Mouse (Mus musculus): Measurements from ENCODE around the gene Gfer. TPM values are rescaled to one million over a fixed set of nuclear protein-coding genes. Genes with fewer than 3 reads are reported as not detected.

Gfer gene
- polyA plus RNA-seq, 1 experiment from 2014 or later, result 48.5 TPM

GRCm38 (mm10) chr17:24647493-24647892 lies 48.5 kb downstream of the Gfer start:
- H3K4me2 ChIP-seq (ENCODE audit: low read depth, low read length), result 0 out of 2 replicates have a peak overlapping the region, but pooled peaks have one; percentile 14
- H3K27me3 ChIP-seq (replicated peaks; ENCODE audit: control insufficient read depth, insufficient read depth, low read length), result no peaks in the 10 kb centered on the region
- H3K36me3 ChIP-seq (ENCODE audit: control insufficient read depth, insufficient read depth, low read length), result no peaks in the 10 kb centered on the region
- 86% methylated on average over 11 of the region's 11 CpGs for WGBS
- 0 out of 2 replicates have a peak overlapping the region, but pooled peaks have one; percentile 42 for H3K9ac ChIP-seq (ENCODE audit: low read depth, low read length)
- peaks cover 45% of the 10 kb centered on the region for H3K4me1 ChIP-seq (ENCODE audit: control insufficient read depth, insufficient read depth, low read length)
- no peak overlapping the region for H3K4me3 ChIP-seq (ENCODE audit: low read length)
- no peak for ATAC-seq
- H3K9me3 ChIP-seq (ENCODE audit: control insufficient read depth, low read length), result no peaks in the 10 kb centered on the region
- H3K27ac ChIP-seq (ENCODE audit: low read length), result no peak overlapping the region

GRCm38 (mm10) chr17:24646381-24646780 lies 49.6 kb downstream of the Gfer start:
- Histone ChIP-seq H3K4me2 (ENCODE audit: low read depth, low read length) (no peak overlapping the region), H3K4me1 (ENCODE audit: control insufficient read depth, insufficient read depth, low read length) (peaks cover 45% of the 10 kb centered on the region), H3K27me3 (replicated peaks; ENCODE audit: control insufficient read depth, insufficient read depth, low read length) (no peaks in the 10 kb centered on the region), H3K36me3 (ENCODE audit: control insufficient read depth, insufficient read depth, low read length) (no peaks in the 10 kb centered on the region), H3K9ac (ENCODE audit: low read depth, low read length) (peak overlapping the region; percentile 33; the same call in 1 of the 2 replicates), H3K4me3 (ENCODE audit: low read length) (no peak overlapping the region), H3K27ac (ENCODE audit: low read length) (peak overlapping the region; percentile 54), H3K9me3 (ENCODE audit: control insufficient read depth, low read length) (no peaks in the 10 kb centered on the region)
- WGBS, result 85% methylated on average over 4 of the region's 4 CpGs
- ATAC-seq, result no peak

DNA sequence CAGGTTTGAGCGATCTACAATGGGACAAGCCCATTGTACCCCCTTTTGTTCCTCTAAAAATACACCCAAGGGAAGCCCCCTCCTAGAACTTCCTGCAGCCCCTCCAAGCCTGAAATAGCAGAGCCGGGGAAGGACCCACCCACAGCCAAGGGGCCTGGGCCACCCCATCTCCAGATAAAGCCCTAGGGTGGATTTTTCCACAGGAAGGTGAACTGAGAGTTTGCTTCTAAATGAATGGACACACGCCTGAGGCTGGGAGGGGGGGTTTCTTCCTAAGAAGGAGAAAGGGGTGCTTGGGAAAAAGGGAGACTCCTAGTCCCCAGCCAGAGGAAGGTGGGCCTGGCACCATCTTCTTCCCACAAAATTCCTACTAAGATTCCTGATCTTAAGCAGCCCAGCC lies 50.0 kb downstream of the Gfer start:
- no peaks in the 10 kb centered on the region for H3K36me3 ChIP-seq (ENCODE audit: control insufficient read depth, insufficient read depth, low read length)
- no peaks in the 10 kb centered on the region for H3K9me3 ChIP-seq (ENCODE audit: control insufficient read depth, low read length)
- ATAC-seq, result no peak
- WGBS, result 79% methylated on average over 3 of the region's 3 CpGs
- no peak overlapping the region for H3K4me3 ChIP-seq (ENCODE audit: low read length)
- H3K4me2 ChIP-seq (ENCODE audit: low read depth, low read length), result no peak overlapping the region
- no peaks in the 10 kb centered on the region for H3K27me3 ChIP-seq (replicated peaks; ENCODE audit: control insufficient read depth, insufficient read depth, low read length)
- H3K27ac ChIP-seq (ENCODE audit: low read length), result peak overlapping the region; percentile 63
- H3K4me1 ChIP-seq (ENCODE audit: control insufficient read depth, insufficient read depth, low read length), result peaks cover 45% of the 10 kb centered on the region
- H3K9ac ChIP-seq (ENCODE audit: low read depth, low read length), result peak overlapping the region; percentile 33; the same call in 1 of the 2 replicates

DNA sequence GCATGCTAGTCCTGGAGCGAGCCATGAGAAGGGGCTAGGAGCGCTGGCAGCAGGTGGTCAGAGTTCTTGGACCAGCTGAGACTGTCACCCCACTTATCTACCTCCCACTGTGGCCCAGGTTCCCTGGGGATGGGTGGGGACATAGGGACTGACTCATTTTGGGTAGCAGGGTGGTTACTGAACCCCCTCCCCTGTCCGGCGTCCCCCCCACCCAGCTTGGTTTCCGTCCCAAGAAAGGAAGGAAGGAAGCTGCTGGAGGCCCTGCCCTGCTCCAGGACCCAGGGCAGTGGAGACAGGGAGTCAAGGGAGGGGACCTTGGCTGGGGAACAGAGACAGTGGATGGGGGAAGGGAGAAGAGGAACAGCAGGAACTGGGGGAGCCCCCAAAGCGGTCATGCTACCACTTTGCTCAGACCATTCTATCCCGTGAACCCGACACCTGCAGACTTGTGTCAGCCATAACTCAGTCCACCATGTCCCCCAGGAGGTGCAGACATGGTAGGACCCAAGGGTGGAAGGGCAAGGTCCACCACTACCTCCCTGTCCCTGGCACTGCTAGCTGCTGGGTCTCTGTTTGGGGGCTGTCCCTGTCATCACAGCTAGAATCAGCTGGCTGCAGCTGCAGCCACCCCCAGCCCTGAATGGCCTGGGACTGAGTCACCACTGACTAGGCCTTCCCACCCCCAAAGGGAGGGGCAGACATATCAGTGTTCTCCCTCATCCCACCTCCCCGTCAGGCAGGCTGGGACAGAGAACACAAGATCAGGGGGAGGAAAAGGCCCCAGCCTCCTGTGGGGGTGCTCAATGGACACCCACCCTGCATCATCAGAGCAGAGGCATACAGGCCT lies 50.9 kb downstream of the Gfer start:
- no peak overlapping the region for H3K4me3 ChIP-seq (ENCODE audit: low read length)
- H3K9me3 ChIP-seq (ENCODE audit: control insufficient read depth, low read length), result no peaks in the 10 kb centered on the region
- peak overlapping the region; percentile 29 for H3K4me2 ChIP-seq (ENCODE audit: low read depth, low read length)
- ATAC-seq, result peak; percentile 12; the same call in 1 of the 2 replicates
- no peaks in the 10 kb centered on the region for H3K36me3 ChIP-seq (ENCODE audit: control insufficient read depth, insufficient read depth, low read length)
- H3K27me3 ChIP-seq (replicated peaks; ENCODE audit: control insufficient read depth, insufficient read depth, low read length), result no peaks in the 10 kb centered on the region
- peaks cover 40% of the 10 kb centered on the region for H3K4me1 ChIP-seq (ENCODE audit: control insufficient read depth, insufficient read depth, low read length)
- peak overlapping the region; percentile 79 for H3K27ac ChIP-seq (ENCODE audit: low read length)
- H3K9ac ChIP-seq (ENCODE audit: low read depth, low read length), result peak overlapping the region; percentile 43
- WGBS, result 74% methylated on average over 9 of the region's 9 CpGs

GRCm38 (mm10) chr17:24644030-24644715 lies 51.8 kb downstream of the Gfer start:
- Histone ChIP-seq H3K27me3 (replicated peaks; ENCODE audit: control insufficient read depth, insufficient read depth, low read length) (no peaks in the 10 kb centered on the region), H3K9me3 (ENCODE audit: control insufficient read depth, low read length) (no peaks in the 10 kb centered on the region), H3K36me3 (ENCODE audit: control insufficient read depth, insufficient read depth, low read length) (no peaks in the 10 kb centered on the region), H3K27ac (ENCODE audit: low read length) (peak overlapping the region; percentile 79), H3K4me2 (ENCODE audit: low read depth, low read length) (peak overlapping the region; percentile 29), H3K4me3 (ENCODE audit: low read length) (no peak overlapping the region), H3K4me1 (ENCODE audit: control insufficient read depth, insufficient read depth, low read length) (peaks cover 42% of the 10 kb centered on the region), H3K9ac (ENCODE audit: low read depth, low read length) (peak overlapping the region; percentile 43; the same call in 1 of the 2 replicates)
- 33% methylated on average over 7 of the region's 7 CpGs for WGBS
- ATAC-seq, result peak; percentile 37; the same call in 1 of the 2 replicates

Other genes starting within 250 kb of the Gfer start
- 26.1 and 27.1 TPM in 2 replicates for gene E4f1, start 225.8 kb downstream of the Gfer start, polyA plus RNA-seq (2015; fragmentation: Nextera tagmentation; extraction: Ambion mirVana)
- 83.8 and 87.1 TPM in 2 replicates for gene Pgp, start 225.8 kb downstream of the Gfer start, polyA plus RNA-seq (2015; fragmentation: Nextera tagmentation; extraction: Ambion mirVana)
- 0.34 and 0.40 TPM in 2 replicates for gene Bricd5, start 222.3 kb downstream of the Gfer start, polyA plus RNA-seq (2015; fragmentation: Nextera tagmentation; extraction: Ambion mirVana)
- 25.1 and 26.0 TPM in 2 replicates for gene Mlst8, start 217.1 kb downstream of the Gfer start, polyA plus RNA-seq (2015; fragmentation: Nextera tagmentation; extraction: Ambion mirVana)
- gene Caskin1, start 207.6 kb downstream of the Gfer start, polyA plus RNA-seq (2015; fragmentation: Nextera tagmentation; extraction: Ambion mirVana), result 1.1 and 1.4 TPM in 2 replicates
- gene Traf7, start 168.2 kb downstream of the Gfer start, polyA plus RNA-seq (2015; fragmentation: Nextera tagmentation; extraction: Ambion mirVana), result 81.9 and 87.6 TPM in 2 replicates
- 5.2 and 6.6 TPM in 2 replicates for gene Rab26, start 161.9 kb downstream of the Gfer start, polyA plus RNA-seq (2015; fragmentation: Nextera tagmentation; extraction: Ambion mirVana)
- gene Pkd1, start 146.3 kb downstream of the Gfer start, polyA plus RNA-seq (2015; fragmentation: Nextera tagmentation; extraction: Ambion mirVana), result 12.2 and 13.5 TPM in 2 replicates
- gene Tsc2, start 63.5 kb downstream of the Gfer start, polyA plus RNA-seq (2015; fragmentation: Nextera tagmentation; extraction: Ambion mirVana), result 38.5 and 41.8 TPM in 2 replicates
- 17.2 and 18.1 TPM in 2 replicates for gene Nthl1, start 63.5 kb downstream of the Gfer start, polyA plus RNA-seq (2015; fragmentation: Nextera tagmentation; extraction: Ambion mirVana)
- 37.5 and 38.6 TPM in 2 replicates for gene Slc9a3r2, start 45.8 kb downstream of the Gfer start, polyA plus RNA-seq (2015; fragmentation: Nextera tagmentation; extraction: Ambion mirVana)
- gene Npw, start 37.7 kb downstream of the Gfer start, polyA plus RNA-seq (2015; fragmentation: Nextera tagmentation; extraction: Ambion mirVana), result 0.29 TPM in 1 of 2 replicates, not detected in the other
- 11.0 and 15.4 TPM in 2 replicates for gene Zfp598, start 26.5 kb downstream of the Gfer start, polyA plus RNA-seq (2015; fragmentation: Nextera tagmentation; extraction: Ambion mirVana)
- gene Syngr3, start 6.2 kb downstream of the Gfer start, polyA plus RNA-seq (2015; fragmentation: Nextera tagmentation; extraction: Ambion mirVana), result 6.0 and 6.9 TPM in 2 replicates
- gene Noxo1, start 78 bp upstream of the Gfer start, polyA plus RNA-seq (2015; fragmentation: Nextera tagmentation; extraction: Ambion mirVana), result 17.7 and 19.0 TPM in 2 replicates
- 63.5 and 68.4 TPM in 2 replicates for gene Tbl3, start 11.5 kb upstream of the Gfer start, polyA plus RNA-seq (2015; fragmentation: Nextera tagmentation; extraction: Ambion mirVana)
- gene Rnf151, start 21.9 kb upstream of the Gfer start, polyA plus RNA-seq (2015; fragmentation: Nextera tagmentation; extraction: Ambion mirVana), result 0.15 TPM in 1 of 2 replicates, not detected in the other
- gene Rps2, start 22.0 kb upstream of the Gfer start, polyA plus RNA-seq (2015; fragmentation: Nextera tagmentation; extraction: Ambion mirVana), result 1,425 and 1,515 TPM in 2 replicates
- gene Ndufb10, start 28.3 kb upstream of the Gfer start, polyA plus RNA-seq (2015; fragmentation: Nextera tagmentation; extraction: Ambion mirVana), result 376 and 382 TPM in 2 replicates
- not detected in 2 replicates for gene Rpl3l, start 31.7 kb upstream of the Gfer start, polyA plus RNA-seq (2015; fragmentation: Nextera tagmentation; extraction: Ambion mirVana)
- 28.8 and 32.8 TPM in 2 replicates for gene Msrb1, start 40.5 kb upstream of the Gfer start, polyA plus RNA-seq (2015; fragmentation: Nextera tagmentation; extraction: Ambion mirVana)
- 0.28 and 0.39 TPM in 2 replicates for gene Hs3st6, start 56.8 kb upstream of the Gfer start, polyA plus RNA-seq (2015; fragmentation: Nextera tagmentation; extraction: Ambion mirVana)
- gene Meiob, start 108.1 kb upstream of the Gfer start, polyA plus RNA-seq (2015; fragmentation: Nextera tagmentation; extraction: Ambion mirVana), result not detected in 2 replicates
- gene Hagh, start 144.0 kb upstream of the Gfer start, polyA plus RNA-seq (2015; fragmentation: Nextera tagmentation; extraction: Ambion mirVana), result 86.5 and 95.5 TPM in 2 replicates
- gene Fahd1, start 154.2 kb upstream of the Gfer start, polyA plus RNA-seq (2015; fragmentation: Nextera tagmentation; extraction: Ambion mirVana), result 115 and 132 TPM in 2 replicates
- gene Igfals, start 169.8 kb upstream of the Gfer start, polyA plus RNA-seq (2015; fragmentation: Nextera tagmentation; extraction: Ambion mirVana), result 6.2 and 7.4 TPM in 2 replicates
- gene Nubp2, start 190.2 kb upstream of the Gfer start, polyA plus RNA-seq (2015; fragmentation: Nextera tagmentation; extraction: Ambion mirVana), result 58.9 and 61.3 TPM in 2 replicates
- gene Spsb3, start 190.5 kb upstream of the Gfer start, polyA plus RNA-seq (2015; fragmentation: Nextera tagmentation; extraction: Ambion mirVana), result 33.9 and 34.4 TPM in 2 replicates
- gene Eme2, start 198.9 kb upstream of the Gfer start, polyA plus RNA-seq (2015; fragmentation: Nextera tagmentation; extraction: Ambion mirVana), result 28.3 and 33.0 TPM in 2 replicates
- gene Mrps34, start 199.0 kb upstream of the Gfer start, polyA plus RNA-seq (2015; fragmentation: Nextera tagmentation; extraction: Ambion mirVana), result 121 and 129 TPM in 2 replicates
- 76.8 and 77.1 TPM in 2 replicates for gene Nme3, start 200.3 kb upstream of the Gfer start, polyA plus RNA-seq (2015; fragmentation: Nextera tagmentation; extraction: Ambion mirVana)
- 20.2 and 21.8 TPM in 2 replicates for gene Mapk8ip3, start 240.8 kb upstream of the Gfer start, polyA plus RNA-seq (2015; fragmentation: Nextera tagmentation; extraction: Ambion mirVana)